Mouse (Mus musculus): Measurements from ENCODE around the gene Psmd9. TPM values are rescaled to one million over a fixed set of nuclear protein-coding genes. Genes with fewer than 3 reads are reported as not detected.

Gene Psmd9
- polyA plus RNA-seq, 1 experiment = 87.0 TPM

GRCm38 (mm10) chr5:123232180-123232579 is 63.0 kb downstream of the Psmd9 start:
- no peaks in the 10 kb centered on the region for H3K27me3 ChIP-seq (replicated peaks)
- H3K36me3 ChIP-seq (replicated peaks; ENCODE audit: low read length) = peaks cover 50% of the 10 kb centered on the region
- TF ChIP-seq FLI1 (IDR thresholded peaks at IDR 0.05; ENCODE audit: low read length) (no peak), GATA1 (IDR thresholded peaks at IDR 0.05; ENCODE audit: borderline replicate concordance, low read length) (no peak)
- H3K4me1 ChIP-seq = peaks cover 48% of the 10 kb centered on the region
- H3K9me3 ChIP-seq = no peaks in the 10 kb centered on the region
- H3K4me3 ChIP-seq (replicated peaks) = no peak overlapping the region

- Histone ChIP-seq H3K27me3 (replicated peaks) (no peaks in the 10 kb centered on the region), H3K9me3 (no peaks in the 10 kb centered on the region), H3K4me1 (peaks cover 30% of the 10 kb centered on the region), H3K36me3 (replicated peaks; ENCODE audit: low read length) (peaks cover 82% of the 10 kb centered on the region), H3K4me3 (replicated peaks) (no peak overlapping the region)
- TF ChIP-seq GATA1 (IDR thresholded peaks at IDR 0.05; ENCODE audit: borderline replicate concordance, low read length) (no peak), FLI1 (IDR thresholded peaks at IDR 0.05; ENCODE audit: low read length) (no peak)
Observed at GRCm38 (mm10) chr5:123235731-123236130, 66.5 kb downstream of the Psmd9 start.

GRCm38 (mm10) chr5:123236426-123236825 is 67.2 kb downstream of the Psmd9 start:
- TF ChIP-seq GATA1 (IDR thresholded peaks at IDR 0.05; ENCODE audit: borderline replicate concordance, low read length) = no peak
- TF ChIP-seq FLI1 (IDR thresholded peaks at IDR 0.05; ENCODE audit: low read length) = no peak
- Histone ChIP-seq H3K4me3 (replicated peaks) (no peak overlapping the region), H3K27me3 (replicated peaks) (no peaks in the 10 kb centered on the region), H3K9me3 (no peaks in the 10 kb centered on the region), H3K4me1 (peaks cover 23% of the 10 kb centered on the region), H3K36me3 (replicated peaks; ENCODE audit: low read length) (peaks cover 85% of the 10 kb centered on the region)

GRCm38 (mm10) chr5:123239501-123239900 is 70.3 kb downstream of the Psmd9 start:
- no peaks in the 10 kb centered on the region for H3K27me3 ChIP-seq (replicated peaks)
- H3K4me3 ChIP-seq (replicated peaks) = no peak overlapping the region
- H3K36me3 ChIP-seq (replicated peaks; ENCODE audit: low read length) = peaks cover 96% of the 10 kb centered on the region
- TF ChIP-seq GATA1 (IDR thresholded peaks at IDR 0.05; ENCODE audit: borderline replicate concordance, low read length) (no peak), FLI1 (IDR thresholded peaks at IDR 0.05; ENCODE audit: low read length) (no peak)
- no peaks in the 10 kb centered on the region for H3K4me1 ChIP-seq
- H3K9me3 ChIP-seq = no peaks in the 10 kb centered on the region

GRCm38 (mm10) chr5:123245518-123245917 is 76.3 kb downstream of the Psmd9 start:
- no peak overlapping the region for H3K4me3 ChIP-seq (replicated peaks)
- no peaks in the 10 kb centered on the region for H3K9me3 ChIP-seq
- TF ChIP-seq FLI1 (IDR thresholded peaks at IDR 0.05; ENCODE audit: low read length) (no peak), GATA1 (IDR thresholded peaks at IDR 0.05; ENCODE audit: borderline replicate concordance, low read length) (no peak)
- H3K4me1 ChIP-seq = no peaks in the 10 kb centered on the region
- no peaks in the 10 kb centered on the region for H3K27me3 ChIP-seq (replicated peaks)
- peaks cover 81% of the 10 kb centered on the region for H3K36me3 ChIP-seq (replicated peaks; ENCODE audit: low read length)

GRCm38 (mm10) chr5:123251390-123251789 is 82.2 kb downstream of the Psmd9 start:
- Histone ChIP-seq H3K9me3 (no peaks in the 10 kb centered on the region), H3K4me3 (replicated peaks) (no peak overlapping the region), H3K4me1 (peaks cover 20% of the 10 kb centered on the region), H3K27me3 (replicated peaks) (peaks cover 2% of the 10 kb centered on the region), H3K36me3 (replicated peaks; ENCODE audit: low read length) (peaks cover 33% of the 10 kb centered on the region)
- TF ChIP-seq FLI1 (IDR thresholded peaks at IDR 0.05; ENCODE audit: low read length) (no peak), GATA1 (IDR thresholded peaks at IDR 0.05; ENCODE audit: borderline replicate concordance, low read length) (no peak)

GRCm38 (mm10) chr5:123251834-123252233 is 82.6 kb downstream of the Psmd9 start, which contains the start of gene Wdr66:
Gene Wdr66 (plus strand): TSS chr5:123252102.
- H3K9me3 ChIP-seq = no peaks in the 10 kb centered on the region
- H3K36me3 ChIP-seq (replicated peaks; ENCODE audit: low read length) = peaks cover 33% of the 10 kb centered on the region
- H3K4me3 ChIP-seq (replicated peaks) = peak within 1 kb of the TSS; percentile 77
- H3K27me3 ChIP-seq (replicated peaks) = peaks cover 2% of the 10 kb centered on the region
- H3K4me1 ChIP-seq = peaks cover 20% of the 10 kb centered on the region
- TF ChIP-seq FLI1 (IDR thresholded peaks at IDR 0.05; ENCODE audit: low read length) (no peak), GATA1 (IDR thresholded peaks at IDR 0.05; ENCODE audit: borderline replicate concordance, low read length) (no peak)

- no peaks in the 10 kb centered on the region for H3K36me3 ChIP-seq (replicated peaks; ENCODE audit: low read length)
- H3K9me3 ChIP-seq = no peaks in the 10 kb centered on the region
- H3K27me3 ChIP-seq (replicated peaks) = peaks cover 4% of the 10 kb centered on the region
- peak overlapping the region; percentile 46 for H3K4me3 ChIP-seq (replicated peaks)
- TF ChIP-seq GATA1 (IDR thresholded peaks at IDR 0.05; ENCODE audit: borderline replicate concordance, low read length) (no peak), FLI1 (IDR thresholded peaks at IDR 0.05; ENCODE audit: low read length) (no peak)
- H3K4me1 ChIP-seq = peaks cover 28% of the 10 kb centered on the region
Observed at GRCm38 (mm10) chr5:123256841-123257755, 87.9 kb downstream of the Psmd9 start.

GRCm38 (mm10) chr5:123258990-123259389 is 89.8 kb downstream of the Psmd9 start:
- no peak overlapping the region for H3K4me3 ChIP-seq (replicated peaks)
- no peak for TF ChIP-seq FLI1 (IDR thresholded peaks at IDR 0.05; ENCODE audit: low read length)
- TF ChIP-seq GATA1 (IDR thresholded peaks at IDR 0.05; ENCODE audit: borderline replicate concordance, low read length) = no peak
- peaks cover 13% of the 10 kb centered on the region for H3K27me3 ChIP-seq (replicated peaks)
- peaks cover 19% of the 10 kb centered on the region for H3K4me1 ChIP-seq
- no peaks in the 10 kb centered on the region for H3K9me3 ChIP-seq
- H3K36me3 ChIP-seq (replicated peaks; ENCODE audit: low read length) = no peaks in the 10 kb centered on the region

- H3K27me3 ChIP-seq (replicated peaks) = peaks cover 12% of the 10 kb centered on the region
- H3K9me3 ChIP-seq = no peaks in the 10 kb centered on the region
- TF ChIP-seq FLI1 (IDR thresholded peaks at IDR 0.05; ENCODE audit: low read length) = no peak
- no peak for TF ChIP-seq GATA1 (IDR thresholded peaks at IDR 0.05; ENCODE audit: borderline replicate concordance, low read length)
Observed at GRCm38 (mm10) chr5:123260698-123261097, 91.5 kb downstream of the Psmd9 start.

More at GRCm38 (mm10) chr5:123260698-123261097, 91.5 kb downstream of the Psmd9 start:
- Histone ChIP-seq H3K36me3 (replicated peaks; ENCODE audit: low read length) (no peaks in the 10 kb centered on the region), H3K4me3 (replicated peaks) (no peak overlapping the region), H3K4me1 (peaks cover 12% of the 10 kb centered on the region)
